Mouse (Mus musculus) granulocyte monocyte progenitor cell, adult 5-6 weeks (primary cell): ENCODE measurements around the gene Kif26b. TPM values are rescaled to one million over a fixed set of nuclear protein-coding genes. Genes with fewer than 3 reads are reported as not detected.

Experiments used
- ATAC-seq: replicated peaks from 2 replicates; pipeline ENCODE4 v1.8.0; 2016; ENCODE audit warnings: mild to moderate bottlenecking, moderate TSS enrichment, inconsistent platforms; ENCODE audit not compliant: poor library complexity, severe bottlenecking
- total RNA-seq, 2 experiments: library from RNA; stranded (forward) in 1 of 2; stranded (reverse) in 1 of 2; fragments of 200-712, 200-1000 nt in 1 of 2; fragments of >200 nt in 1 of 2; fragmentation: Nextera tagmentation in 1 of 2; gene quantifications; 2 replicates each; pipeline ENCODE4 v1.2.3; 2014 to 2017

Gene Kif26b
- total RNA-seq, 2 experiments from 2014 or later: 0.21 TPM

DNA sequence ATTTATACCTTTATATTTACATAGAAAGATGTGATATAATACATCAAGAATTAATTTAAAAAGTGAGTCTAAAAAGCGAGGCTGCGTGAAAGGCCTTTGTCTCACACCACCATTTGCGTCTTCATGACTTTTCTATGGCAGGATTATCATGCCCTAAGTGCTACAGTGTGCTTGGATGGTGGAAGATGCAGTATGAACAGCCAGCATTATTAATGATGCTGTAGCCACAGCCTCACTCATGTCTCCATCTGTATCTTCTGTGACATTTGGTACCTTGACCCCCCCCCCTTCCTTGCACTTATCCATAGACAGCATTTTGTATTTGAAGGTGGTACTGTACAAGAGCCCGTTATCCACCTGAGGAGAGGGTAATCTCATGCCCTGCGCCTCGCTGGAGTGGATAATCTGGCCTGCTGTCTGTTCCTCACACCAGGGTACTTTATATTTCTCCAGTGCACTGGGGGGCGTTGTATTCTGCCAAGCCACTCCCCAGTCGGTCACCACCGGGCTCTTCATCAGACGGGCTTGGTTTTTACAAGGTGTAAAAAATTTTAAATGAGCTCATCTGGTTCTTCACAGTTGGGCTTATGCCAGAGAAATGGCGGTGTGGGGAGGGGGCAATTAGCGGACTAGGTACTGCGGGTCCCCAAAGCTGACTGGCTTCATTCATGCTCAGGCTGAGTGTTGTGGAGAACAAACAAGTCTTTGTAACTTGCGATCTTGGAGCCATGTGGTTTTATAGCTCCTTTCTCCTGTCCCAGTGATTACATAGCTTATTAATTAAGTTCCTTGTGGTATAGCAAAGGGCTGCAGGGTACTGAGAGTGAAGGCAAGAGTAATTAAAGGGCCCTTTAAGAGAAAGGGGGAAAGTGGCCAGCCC lies 291.9 kb downstream of the Kif26b start:
- no peak for ATAC-seq

DNA sequence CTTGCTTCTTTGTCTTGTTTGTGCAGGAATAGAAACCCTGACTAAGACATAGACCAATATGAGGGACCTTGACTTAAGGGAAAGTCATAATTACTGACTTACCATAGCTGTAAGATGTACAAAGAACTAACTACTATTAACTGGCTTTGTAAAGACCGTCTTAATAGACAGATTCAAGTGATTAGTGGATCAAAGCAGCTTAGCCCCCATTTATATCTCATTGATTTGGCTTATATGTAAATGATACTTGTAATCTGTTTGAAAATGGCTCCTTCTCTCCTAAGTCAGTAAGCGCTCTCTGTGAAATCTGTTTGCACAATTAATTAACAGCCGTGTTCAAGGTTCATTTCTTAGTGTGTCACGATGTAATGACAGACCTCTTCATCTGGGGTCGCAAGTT lies 295.9 kb downstream of the Kif26b start:
- no peak for ATAC-seq

DNA sequence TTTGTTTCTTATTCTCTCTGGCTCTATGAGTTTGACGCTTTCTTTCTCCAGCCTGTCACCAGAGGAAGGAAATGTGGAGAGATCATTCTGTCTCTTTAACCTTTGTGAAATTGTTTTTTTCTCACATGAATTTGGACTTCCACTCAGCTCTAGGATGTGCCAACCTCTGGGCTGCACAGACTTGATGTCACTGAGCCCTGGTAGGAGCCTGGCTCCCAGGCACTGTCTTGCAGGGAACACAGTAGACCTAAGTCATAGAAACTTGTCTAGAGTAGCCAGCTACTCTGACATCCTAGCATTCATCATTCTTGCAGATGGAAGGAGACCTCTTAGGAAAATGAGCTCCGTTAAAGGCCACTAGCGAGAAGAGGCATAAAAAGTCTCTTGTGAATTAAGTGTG lies 298.3 kb downstream of the Kif26b start:
- no peak for ATAC-seq

DNA sequence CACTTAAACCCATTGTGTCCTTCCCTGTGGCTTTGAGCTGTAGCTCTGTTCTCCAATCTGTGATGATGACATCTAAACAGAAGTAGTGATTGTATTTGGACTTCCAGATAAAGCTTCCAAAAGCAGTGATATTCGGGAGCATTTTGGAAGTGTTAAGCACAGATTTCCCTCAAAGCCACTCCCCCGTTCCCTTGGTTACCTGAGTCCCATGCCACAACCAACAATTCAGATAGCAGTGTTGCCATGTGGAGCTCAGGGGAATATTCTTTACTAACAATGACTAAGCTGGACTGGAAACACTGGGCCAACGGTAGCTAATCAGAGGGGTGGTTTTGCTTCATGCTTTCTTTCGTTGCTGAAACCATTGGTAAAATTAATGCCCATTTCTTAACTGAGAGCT lies 300.5 kb downstream of the Kif26b start:
- no peak for ATAC-seq

DNA sequence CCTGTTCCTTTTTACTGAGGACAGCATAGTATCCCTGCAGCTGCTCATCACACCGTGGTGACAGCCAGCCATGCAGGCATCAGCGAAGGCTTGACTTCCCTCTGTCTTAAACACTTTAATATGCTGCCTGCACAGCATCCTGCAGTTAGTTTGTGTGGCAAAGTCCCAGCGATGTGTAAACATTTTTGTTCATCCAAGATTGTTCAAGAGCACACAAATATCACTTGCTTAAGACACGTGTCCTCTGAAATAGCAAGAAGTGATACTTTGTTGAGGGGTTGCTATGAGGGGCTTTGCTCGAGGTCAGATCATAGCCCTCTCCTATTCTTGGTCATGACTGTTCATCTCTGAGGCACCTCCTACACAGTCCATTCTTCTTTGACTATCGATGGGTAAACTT lies 303.6 kb downstream of the Kif26b start:
- no peak for ATAC-seq

DNA sequence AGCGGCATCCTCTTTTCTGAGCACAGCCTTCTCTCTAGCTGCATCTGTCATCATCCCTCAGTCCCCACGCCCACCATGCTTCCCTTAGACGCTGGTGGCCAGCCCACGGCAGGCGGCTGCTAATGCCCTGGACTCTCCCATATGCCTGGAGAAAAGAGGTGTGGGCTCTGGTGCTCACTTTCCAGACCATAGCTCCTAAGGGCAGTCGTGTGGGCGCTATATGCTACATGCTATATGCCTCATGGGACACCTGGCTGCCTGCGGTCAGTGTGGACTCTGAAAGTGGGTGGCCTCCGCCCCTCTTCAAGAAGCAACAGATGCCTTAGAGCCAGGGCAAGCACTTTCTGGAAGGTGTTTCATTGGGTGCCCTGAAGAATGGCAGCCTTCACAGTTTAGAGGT lies 306.9 kb downstream of the Kif26b start:
- ATAC-seq: no peak

DNA sequence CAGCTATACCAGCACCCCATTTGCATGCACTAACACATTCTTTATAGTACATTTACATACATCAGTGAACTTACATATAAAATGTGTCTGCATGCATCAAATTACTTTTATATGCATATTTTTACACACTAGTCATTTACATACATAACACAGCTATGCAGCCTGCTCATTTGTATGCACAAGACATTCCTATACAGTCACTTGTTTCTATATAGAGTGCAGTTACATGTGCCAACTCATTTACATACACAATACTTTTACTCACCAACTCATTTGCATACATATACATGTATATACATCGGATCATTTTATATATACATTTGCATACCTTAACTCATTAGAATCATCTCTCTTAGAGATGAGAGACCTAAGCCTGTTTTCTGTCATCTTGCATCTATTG lies 308.1 kb downstream of the Kif26b start:
- no peak for ATAC-seq

DNA sequence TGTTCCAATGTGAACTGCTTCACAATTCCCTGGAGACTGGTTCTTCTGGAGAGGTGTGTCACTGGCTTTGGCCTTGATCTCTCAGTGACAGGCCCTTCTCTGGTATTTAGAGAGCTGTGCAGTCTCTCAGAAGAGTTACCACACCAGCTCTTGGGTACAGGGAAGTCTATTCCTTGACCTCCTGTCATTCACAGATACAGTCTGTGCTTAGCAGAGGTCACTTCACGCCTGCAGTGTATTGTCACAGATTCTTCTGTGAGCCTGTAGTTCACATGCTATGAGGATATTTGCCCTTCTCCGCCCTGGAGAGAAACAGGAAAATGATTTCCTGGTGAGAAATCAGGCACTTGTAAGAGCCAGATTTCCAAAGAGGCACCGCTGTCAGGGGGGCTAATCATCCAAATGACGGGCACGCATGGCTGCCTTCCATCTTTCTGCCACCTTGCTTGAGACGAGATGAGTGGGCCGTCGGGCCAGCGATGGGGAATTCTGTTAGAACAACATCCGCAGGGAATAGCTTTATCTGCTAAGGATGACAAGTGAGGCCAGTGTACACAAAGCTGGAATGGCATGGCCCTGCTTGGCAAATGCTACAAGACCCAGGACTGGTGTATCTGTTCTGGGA lies 309.9 kb downstream of the Kif26b start:
- ATAC-seq: no peak

DNA sequence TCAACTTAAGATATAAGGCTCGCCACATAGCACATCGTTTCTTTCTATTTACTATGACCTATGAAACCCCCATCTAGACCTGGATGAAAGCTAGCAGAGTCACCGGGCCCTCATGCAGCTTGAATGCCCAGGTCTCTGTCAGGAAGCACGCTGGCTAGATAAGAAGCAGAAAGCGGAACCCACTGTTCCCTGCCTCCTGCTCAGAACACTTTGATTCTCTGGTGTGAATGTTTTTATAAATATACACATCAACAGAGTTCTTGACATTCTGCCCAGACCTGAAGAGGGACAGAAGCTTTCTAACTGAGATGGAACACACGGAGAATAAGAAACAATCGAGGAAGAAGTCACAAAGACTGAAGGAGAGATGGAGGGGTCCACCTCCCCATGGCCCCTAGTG lies 311.4 kb downstream of the Kif26b start:
- 0 out of 2 replicates have a peak, but pooled peaks have one; percentile 30 for ATAC-seq

DNA sequence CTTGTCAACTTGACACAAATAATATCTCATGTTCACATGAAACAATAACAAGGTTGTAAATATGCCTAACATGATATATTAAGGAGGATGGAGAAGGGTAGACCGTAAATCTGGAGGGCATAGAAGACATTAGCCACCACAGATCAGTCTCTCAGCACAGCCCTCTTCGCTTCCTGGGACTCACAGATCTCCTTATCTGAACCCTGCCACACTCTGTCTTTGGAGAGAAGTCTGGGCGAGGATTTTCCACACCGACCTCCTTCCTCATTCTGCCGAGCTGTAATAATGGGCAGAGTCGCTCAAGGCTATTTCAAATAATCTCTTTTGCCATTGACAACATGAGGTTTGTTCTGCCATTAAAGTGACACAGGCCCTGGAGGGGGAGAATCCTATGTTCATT lies 315.9 kb downstream of the Kif26b start:
- no peak for ATAC-seq

DNA sequence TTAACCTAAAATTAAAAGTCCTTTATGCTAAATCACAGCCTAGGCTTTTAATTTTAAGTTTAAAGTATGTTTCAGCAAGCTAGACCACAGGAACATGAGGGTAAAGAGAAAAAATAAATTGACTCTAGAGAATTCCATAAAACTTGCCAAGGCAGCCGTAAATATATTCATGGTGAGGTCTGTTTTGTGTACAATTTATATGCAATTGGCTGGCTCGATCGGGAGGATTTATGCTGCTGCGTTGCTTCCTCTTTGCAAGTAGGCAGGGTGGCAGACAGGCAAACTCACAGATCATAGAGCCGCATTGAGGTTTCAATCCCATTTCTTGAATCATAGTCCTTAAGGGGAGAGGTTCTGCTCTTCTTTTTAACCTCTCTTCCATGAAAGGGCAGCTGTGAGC lies 318.6 kb downstream of the Kif26b start:
- ATAC-seq: no peak

DNA sequence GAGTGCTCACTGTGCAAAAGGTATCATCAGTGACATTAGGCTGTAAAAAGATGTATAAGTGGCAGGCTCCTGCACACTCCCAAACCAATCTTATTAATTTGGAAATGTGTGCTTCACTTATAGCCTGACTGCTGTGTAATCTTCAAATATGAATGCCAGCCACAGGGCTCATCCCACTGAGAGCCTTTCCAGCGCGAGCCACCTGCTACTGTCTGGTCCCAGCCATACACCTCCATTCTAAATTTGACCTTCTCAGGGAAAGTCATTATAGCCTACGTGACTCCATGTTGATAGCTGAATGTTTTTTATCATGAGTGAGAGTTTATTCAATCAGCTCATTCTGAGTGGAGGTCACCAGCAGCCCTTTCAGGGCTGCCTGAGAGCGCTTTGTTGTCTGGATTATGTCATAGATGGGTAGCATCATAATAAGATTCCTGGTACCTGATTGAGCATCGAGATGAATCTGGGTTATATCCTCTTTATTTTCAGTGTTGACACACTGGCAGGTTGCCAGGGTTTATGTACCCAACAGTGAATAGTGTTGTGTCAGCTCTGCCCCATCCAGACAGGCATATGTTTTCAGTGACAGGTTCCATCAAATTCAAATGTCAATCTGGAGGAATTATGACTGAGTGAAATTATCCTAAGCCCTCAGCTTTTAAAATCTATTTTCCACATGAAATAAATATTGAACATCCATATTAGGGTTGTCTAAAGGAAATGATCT lies 319.6 kb downstream of the Kif26b start:
- ATAC-seq: no peak

DNA sequence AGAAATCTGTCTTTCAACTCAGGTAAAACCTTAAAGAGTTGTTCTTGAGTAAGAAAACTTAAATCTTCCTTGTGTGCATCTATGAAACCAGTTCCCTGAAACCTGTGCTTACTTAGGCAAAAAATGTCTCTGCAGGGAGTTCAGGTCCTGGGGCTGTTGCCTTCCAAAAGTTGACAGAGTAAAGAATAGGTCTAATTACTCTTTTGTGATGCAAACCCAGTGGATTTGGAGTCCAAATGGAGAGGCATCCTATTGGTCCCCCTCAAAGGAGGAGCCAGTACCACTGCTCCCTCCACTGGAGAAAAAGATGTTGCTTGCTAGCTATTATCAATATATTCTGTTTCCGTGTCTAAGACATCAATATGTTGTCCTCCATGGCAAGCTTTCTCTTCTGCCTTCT lies 321.6 kb downstream of the Kif26b start:
- ATAC-seq: no peak

DNA sequence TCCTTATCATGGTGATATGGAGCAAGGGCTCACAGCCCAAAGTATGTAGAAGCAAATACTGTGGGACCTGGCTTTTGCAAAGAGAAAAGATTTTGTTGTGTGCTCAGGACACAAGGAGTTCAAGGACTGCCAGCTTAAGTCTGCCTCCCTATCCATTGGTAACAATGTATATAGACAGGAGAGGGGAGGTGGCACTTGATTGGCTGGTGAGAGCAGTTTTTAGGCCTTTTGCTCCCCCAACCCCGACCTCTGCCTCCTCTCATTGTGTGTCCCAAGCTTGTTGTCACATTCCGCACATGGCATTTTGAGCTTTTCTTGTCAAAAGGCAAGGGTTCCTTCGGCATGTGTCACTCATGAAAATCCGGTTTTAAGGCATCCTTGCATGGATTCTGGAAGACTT lies 326.0 kb downstream of the Kif26b start:
- no peak for ATAC-seq

DNA sequence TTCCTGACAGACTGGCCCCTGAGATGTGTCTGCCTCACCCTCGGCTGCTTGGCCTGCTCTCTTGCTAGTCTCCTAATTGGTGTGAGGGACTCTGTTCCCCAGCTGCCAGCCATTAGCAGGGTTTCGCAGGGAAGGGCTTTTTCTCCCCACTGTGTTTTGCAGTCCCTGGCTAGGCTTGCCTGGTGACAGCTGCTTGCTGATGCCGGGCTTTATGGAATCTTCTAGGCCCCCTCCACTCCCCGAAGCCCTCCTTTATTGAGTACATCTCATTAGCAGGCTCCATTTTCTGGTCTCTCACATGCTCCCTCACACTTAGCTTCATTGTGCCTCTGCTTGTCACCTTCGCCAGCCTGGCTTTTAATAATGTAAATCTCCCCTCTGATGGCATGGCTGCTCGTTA lies 327.0 kb downstream of the Kif26b start:
- no peak for ATAC-seq

DNA sequence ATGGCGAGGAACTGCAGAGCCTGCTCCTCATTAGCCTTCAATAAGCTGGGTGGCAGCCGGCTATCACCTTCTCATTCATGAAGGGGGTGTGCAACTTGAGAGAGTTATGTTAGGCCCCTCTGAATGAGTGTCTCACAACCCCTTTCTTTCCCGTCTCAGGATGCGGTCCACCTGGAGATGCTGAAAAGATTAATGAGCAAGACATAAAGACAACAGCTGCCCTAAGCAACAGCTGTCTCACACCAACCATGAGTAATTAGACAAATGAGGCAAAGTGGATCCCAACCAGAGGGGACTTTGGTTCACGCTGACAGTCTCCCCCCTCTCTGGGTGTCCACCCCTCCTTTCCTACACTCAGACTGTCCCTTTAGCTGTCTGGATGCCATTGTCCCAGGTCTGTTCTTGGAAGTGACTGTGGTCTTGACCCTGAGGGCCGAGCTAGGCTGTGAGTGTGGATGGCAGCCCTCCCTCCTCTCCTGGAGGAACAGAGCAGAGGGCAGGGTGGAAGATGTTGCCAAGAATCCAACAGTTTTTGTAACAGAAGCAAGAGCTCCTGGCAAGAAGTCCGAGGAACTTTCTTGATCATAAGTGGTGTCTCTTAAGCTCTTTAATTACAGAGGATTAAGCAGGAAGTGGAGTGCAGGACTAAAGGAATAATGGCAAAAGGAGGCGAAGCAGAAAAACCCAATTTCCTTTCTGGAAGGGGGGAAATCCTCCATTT lies 331.9 kb downstream of the Kif26b start:
- ATAC-seq: no peak

DNA sequence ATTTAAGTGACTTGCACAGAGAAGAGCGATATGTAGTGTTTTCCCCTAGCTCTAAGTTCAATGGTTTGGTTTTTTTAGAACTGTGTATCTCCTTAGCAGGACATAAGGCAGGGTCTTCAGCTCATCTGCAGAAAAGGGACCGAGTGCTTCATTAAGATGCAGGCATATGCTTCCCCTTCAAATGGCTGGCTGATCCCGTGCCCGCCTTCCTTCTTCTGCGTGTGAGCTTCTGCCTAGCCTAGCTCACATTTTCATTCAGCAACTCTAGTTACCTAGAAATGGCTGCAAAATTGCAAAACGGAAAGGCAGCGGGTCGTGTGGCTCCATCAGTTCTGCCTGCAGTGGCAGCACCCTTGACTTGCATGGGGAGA lies 332.5 kb downstream of the Kif26b start:
- no peak for ATAC-seq

DNA sequence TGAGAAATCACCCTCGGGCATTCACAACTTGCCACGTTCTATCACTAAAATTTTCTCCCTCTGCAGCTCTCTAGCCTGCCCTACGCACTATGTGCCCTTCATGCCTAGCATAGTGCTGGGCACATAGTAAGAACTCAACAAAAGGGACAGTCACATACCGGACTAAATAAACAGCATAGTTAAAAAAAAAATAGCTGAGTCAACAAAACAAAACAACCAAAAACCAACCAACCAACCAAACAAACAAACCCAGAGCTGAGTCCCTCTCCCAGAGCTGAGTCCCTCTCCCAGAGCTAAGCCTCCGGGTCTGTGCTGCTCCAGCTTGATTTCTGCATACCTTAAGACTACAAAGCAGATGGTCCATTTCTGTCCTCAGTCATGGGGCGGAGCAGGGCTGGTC lies 334.8 kb downstream of the Kif26b start:
- ATAC-seq: no peak

DNA sequence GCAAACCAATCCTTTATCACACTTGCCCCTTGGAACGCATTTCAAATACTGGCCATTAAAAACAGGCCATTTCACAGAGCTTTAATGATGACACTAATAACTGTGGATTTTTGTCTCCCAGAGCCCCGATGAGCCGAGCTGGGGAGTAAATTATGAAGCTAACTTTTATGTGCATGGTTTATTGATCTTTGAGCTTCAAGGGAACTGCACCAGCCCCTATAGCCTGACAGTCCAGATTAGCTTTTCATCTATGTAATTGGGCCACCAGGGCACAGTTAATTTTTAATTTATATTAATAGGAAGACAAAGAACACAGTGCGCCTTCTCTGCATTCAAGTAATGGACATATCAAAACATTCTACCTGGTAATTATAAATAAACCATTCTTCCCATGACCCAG lies 335.4 kb downstream of the Kif26b start:
- ATAC-seq: no peak

DNA sequence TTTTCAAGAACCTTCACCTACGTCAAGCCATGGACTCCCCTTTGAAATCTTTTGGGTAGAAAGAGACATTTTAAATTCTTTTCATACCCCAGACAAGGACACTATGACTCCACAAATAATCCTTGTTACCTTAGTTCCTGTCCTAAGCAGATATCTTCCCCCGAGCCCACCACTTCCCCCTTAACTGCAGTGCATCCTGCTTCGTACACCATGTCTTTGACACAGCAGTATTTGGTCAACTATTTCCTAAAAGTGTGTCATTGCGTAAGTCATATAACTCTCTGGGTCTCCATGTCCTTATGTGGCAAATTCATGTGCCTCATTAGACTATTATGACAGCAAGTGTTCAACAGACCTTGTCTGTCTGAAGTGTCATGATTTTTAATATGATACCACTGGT lies 337.8 kb downstream of the Kif26b start:
- ATAC-seq: peak; percentile 97

DNA sequence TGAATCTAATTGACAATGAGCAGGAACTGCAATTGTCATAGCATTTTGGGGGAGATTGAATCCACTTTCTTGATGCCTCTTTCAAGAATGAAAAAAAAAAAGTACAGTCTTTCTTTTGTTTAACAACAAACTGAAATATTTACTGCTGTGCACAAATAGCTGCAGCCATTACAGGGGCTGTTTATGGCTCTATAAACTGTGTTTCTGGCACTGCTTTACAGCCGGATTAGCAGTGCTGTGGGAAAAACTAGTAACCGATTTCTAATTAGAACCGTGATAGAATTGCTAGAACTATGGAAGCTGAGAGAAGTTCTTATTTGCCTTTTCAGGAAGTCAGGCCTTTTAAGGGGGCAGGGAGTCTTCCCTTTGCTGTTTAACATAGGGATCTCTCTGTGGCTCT lies 342.1 kb downstream of the Kif26b start:
- ATAC-seq: no peak
